Mouse (Mus musculus): ENCODE results near the gene Fbxo42. TPM values are rescaled to one million over a fixed set of nuclear protein-coding genes. Genes with fewer than 3 reads are reported as not detected.

Fbxo42 gene
- polyA plus RNA-seq, 1 experiment from 2014 or later, result 18.0 TPM

- Histone ChIP-seq H3K9ac (ENCODE audit: low read depth, low read length) (no peak overlapping the region), H3K4me1 (ENCODE audit: control insufficient read depth, low read depth, low read length) (no peaks in the 10 kb centered on the region), H3K4me2 (ENCODE audit: low read depth, low read length) (no peak overlapping the region), H3K4me3 (ENCODE audit: low read depth, low read length) (no peak overlapping the region), H3K9me3 (replicated peaks; ENCODE audit: control insufficient read depth, low read length) (no peaks in the 10 kb centered on the region), H3K36me3 (ENCODE audit: control insufficient read depth, insufficient read depth) (peaks cover 56% of the 10 kb centered on the region), H3K27me3 (ENCODE audit: control insufficient read depth, insufficient read depth, low read depth, low read length) (no peaks in the 10 kb centered on the region), H3K27ac (ENCODE audit: low read length) (no peak overlapping the region)
- ATAC-seq (ENCODE audit: low read depth), result no peak
- 82% methylated on average over 13 of the region's 13 CpGs for WGBS (ENCODE audit: insufficient replicate concordance)
These were observed 49.4 kb downstream of the Fbxo42 start for GRCm38 (mm10) chr4:141196981-141197685.

DNA sequence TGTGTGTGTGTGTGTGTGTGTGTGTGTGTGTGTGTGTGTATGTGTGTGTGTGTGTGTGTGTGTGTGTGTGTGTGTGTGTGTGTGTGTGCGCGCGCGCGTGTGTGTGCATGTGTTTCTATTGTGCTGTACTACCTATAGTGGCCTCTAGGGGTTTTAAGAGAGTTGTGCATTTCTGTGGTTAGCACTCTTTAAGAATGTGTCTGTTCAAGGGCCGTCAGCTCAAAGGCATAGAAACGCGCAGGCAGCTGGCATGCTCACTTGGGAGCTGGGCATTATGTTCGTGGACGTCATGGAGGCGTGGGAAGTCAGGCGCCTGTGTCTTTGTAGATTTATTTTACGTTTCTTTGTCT, 49.9 kb downstream of the Fbxo42 start:
- no peak overlapping the region for H3K4me3 ChIP-seq (ENCODE audit: low read depth, low read length)
- no peaks in the 10 kb centered on the region for H3K4me1 ChIP-seq (ENCODE audit: control insufficient read depth, low read depth, low read length)
- ATAC-seq (ENCODE audit: low read depth), result no peak
- H3K4me2 ChIP-seq (ENCODE audit: low read depth, low read length), result no peak overlapping the region
- no peak overlapping the region for H3K9ac ChIP-seq (ENCODE audit: low read depth, low read length)
- no peak overlapping the region for H3K27ac ChIP-seq (ENCODE audit: low read length)
- H3K27me3 ChIP-seq (ENCODE audit: control insufficient read depth, insufficient read depth, low read depth, low read length), result no peaks in the 10 kb centered on the region
- peaks cover 60% of the 10 kb centered on the region for H3K36me3 ChIP-seq (ENCODE audit: control insufficient read depth, insufficient read depth)
- H3K9me3 ChIP-seq (replicated peaks; ENCODE audit: control insufficient read depth, low read length), result no peaks in the 10 kb centered on the region
- WGBS (ENCODE audit: insufficient replicate concordance), result 97% methylated on average over 13 of the region's 13 CpGs

- no peak for ATAC-seq (ENCODE audit: low read depth)
- H3K27me3 ChIP-seq (ENCODE audit: control insufficient read depth, insufficient read depth, low read depth, low read length), result no peaks in the 10 kb centered on the region
- WGBS (ENCODE audit: insufficient replicate concordance), result 44% methylated on average over 11 of the region's 11 CpGs
- no peak overlapping the region for H3K9ac ChIP-seq (ENCODE audit: low read depth, low read length)
- H3K4me1 ChIP-seq (ENCODE audit: control insufficient read depth, low read depth, low read length), result no peaks in the 10 kb centered on the region
- no peak overlapping the region for H3K4me2 ChIP-seq (ENCODE audit: low read depth, low read length)
- H3K9me3 ChIP-seq (replicated peaks; ENCODE audit: control insufficient read depth, low read length), result no peaks in the 10 kb centered on the region
- peaks cover 43% of the 10 kb centered on the region for H3K36me3 ChIP-seq (ENCODE audit: control insufficient read depth, insufficient read depth)
- 0 out of 2 replicates have a peak overlapping the region, but pooled peaks have one; percentile 13 for H3K27ac ChIP-seq (ENCODE audit: low read length)
- H3K4me3 ChIP-seq (ENCODE audit: low read depth, low read length), result no peak overlapping the region
These were observed 53.2 kb downstream of the Fbxo42 start for GRCm38 (mm10) chr4:141200906-141201305.

DNA sequence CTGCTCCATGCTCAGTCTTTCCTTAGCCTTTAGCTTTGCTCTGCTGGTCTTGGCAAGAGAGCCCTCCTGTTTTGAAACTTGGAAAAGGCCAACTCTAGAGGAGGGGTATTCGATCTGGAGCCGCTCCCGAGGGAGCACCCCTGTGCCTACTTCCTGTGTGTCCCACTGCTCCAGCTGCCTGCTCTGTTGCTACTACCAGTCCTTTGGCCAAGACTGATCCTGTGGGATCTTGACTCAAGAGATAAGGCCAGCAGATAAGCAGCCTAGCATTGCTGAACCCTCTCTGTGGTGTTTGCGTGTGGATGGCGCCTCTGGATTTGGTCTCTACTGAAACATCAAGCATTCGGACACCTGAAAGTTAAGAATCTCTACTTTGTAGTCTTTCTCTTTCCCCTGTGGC, 54.5 kb downstream of the Fbxo42 start:
- no peaks in the 10 kb centered on the region for H3K9me3 ChIP-seq (replicated peaks; ENCODE audit: control insufficient read depth, low read length)
- H3K9ac ChIP-seq (ENCODE audit: low read depth, low read length), result no peak overlapping the region
- 74% methylated on average over 6 of the region's 6 CpGs for WGBS (ENCODE audit: insufficient replicate concordance)
- no peak for ATAC-seq (ENCODE audit: low read depth)
- H3K36me3 ChIP-seq (ENCODE audit: control insufficient read depth, insufficient read depth), result peaks cover 34% of the 10 kb centered on the region
- H3K4me1 ChIP-seq (ENCODE audit: control insufficient read depth, low read depth, low read length), result no peaks in the 10 kb centered on the region
- no peak overlapping the region for H3K27ac ChIP-seq (ENCODE audit: low read length)
- H3K4me2 ChIP-seq (ENCODE audit: low read depth, low read length), result no peak overlapping the region
- H3K27me3 ChIP-seq (ENCODE audit: control insufficient read depth, insufficient read depth, low read depth, low read length), result no peaks in the 10 kb centered on the region
- H3K4me3 ChIP-seq (ENCODE audit: low read depth, low read length), result no peak overlapping the region

GRCm38 (mm10) chr4:141204580-141205061, 56.9 kb downstream of the Fbxo42 start:
- Histone ChIP-seq H3K9ac (ENCODE audit: low read depth, low read length) (no peak overlapping the region), H3K4me1 (ENCODE audit: control insufficient read depth, low read depth, low read length) (no peaks in the 10 kb centered on the region), H3K36me3 (ENCODE audit: control insufficient read depth, insufficient read depth) (peaks cover 18% of the 10 kb centered on the region), H3K27ac (ENCODE audit: low read length) (no peak overlapping the region), H3K9me3 (replicated peaks; ENCODE audit: control insufficient read depth, low read length) (no peaks in the 10 kb centered on the region), H3K4me3 (ENCODE audit: low read depth, low read length) (no peak overlapping the region), H3K27me3 (ENCODE audit: control insufficient read depth, insufficient read depth, low read depth, low read length) (no peaks in the 10 kb centered on the region), H3K4me2 (ENCODE audit: low read depth, low read length) (no peak overlapping the region)
- no peak for ATAC-seq (ENCODE audit: low read depth)
- 74% methylated on average over 4 of the region's 4 CpGs for WGBS (ENCODE audit: insufficient replicate concordance)

- H3K36me3 ChIP-seq (ENCODE audit: control insufficient read depth, insufficient read depth), result peaks cover 4% of the 10 kb centered on the region; the same call in 1 of the 2 replicates
- H3K4me3 ChIP-seq (ENCODE audit: low read depth, low read length), result no peak overlapping the region
- H3K9me3 ChIP-seq (replicated peaks; ENCODE audit: control insufficient read depth, low read length), result no peaks in the 10 kb centered on the region
- H3K27ac ChIP-seq (ENCODE audit: low read length), result no peak overlapping the region
- peaks cover 2% of the 10 kb centered on the region; the same call in 1 of the 2 replicates for H3K4me1 ChIP-seq (ENCODE audit: control insufficient read depth, low read depth, low read length)
- H3K9ac ChIP-seq (ENCODE audit: low read depth, low read length), result no peak overlapping the region
- no peak for ATAC-seq (ENCODE audit: low read depth)
- 78% methylated on average over 5 of the region's 5 CpGs for WGBS (ENCODE audit: insufficient replicate concordance)
- no peak overlapping the region for H3K4me2 ChIP-seq (ENCODE audit: low read depth, low read length)
- no peaks in the 10 kb centered on the region for H3K27me3 ChIP-seq (ENCODE audit: control insufficient read depth, insufficient read depth, low read depth, low read length)
These were observed 59.4 kb downstream of the Fbxo42 start for GRCm38 (mm10) chr4:141207081-141207480.

DNA sequence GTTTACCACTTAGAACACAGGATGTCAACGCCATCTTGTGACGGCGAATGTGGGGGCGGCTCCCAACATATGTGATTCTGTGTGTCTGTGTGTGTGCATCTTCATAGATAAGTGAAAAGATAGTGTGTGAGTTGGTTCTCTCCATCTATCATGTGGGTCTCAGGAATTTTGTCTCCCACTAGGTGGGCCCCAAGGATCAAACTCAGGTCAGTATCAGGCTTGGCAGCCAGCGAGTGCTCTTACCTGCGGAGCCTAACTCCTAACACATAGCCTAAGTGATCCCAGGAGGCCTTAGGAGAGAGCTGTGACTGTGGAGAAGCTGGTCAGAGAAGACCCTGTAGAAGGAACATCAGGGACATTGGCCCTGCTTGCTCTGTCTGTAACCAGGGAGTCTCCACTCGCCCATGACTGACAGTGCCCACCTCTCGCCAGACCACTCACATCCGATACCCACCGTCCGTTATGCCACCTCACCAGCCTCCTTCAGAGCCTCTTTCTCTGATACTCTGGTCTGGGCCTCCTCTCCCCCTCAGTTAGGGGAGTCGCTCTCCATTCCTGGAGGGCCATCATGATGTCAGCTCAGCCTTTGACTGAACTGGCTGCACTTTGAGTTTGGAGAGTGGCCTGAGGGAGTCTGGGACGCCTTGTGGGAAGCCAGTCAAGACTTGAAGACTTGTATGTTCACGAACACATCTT, 63.0 kb downstream of the Fbxo42 start:
- Histone ChIP-seq H3K27me3 (ENCODE audit: control insufficient read depth, insufficient read depth, low read depth, low read length) (no peaks in the 10 kb centered on the region), H3K9ac (ENCODE audit: low read depth, low read length) (peak overlapping the region; percentile 30), H3K36me3 (ENCODE audit: control insufficient read depth, insufficient read depth) (no peaks in the 10 kb centered on the region), H3K27ac (ENCODE audit: low read length) (peak overlapping the region; percentile 66), H3K4me1 (ENCODE audit: control insufficient read depth, low read depth, low read length) (peaks cover 16% of the 10 kb centered on the region), H3K4me2 (ENCODE audit: low read depth, low read length) (peak overlapping the region; percentile 39), H3K9me3 (replicated peaks; ENCODE audit: control insufficient read depth, low read length) (no peaks in the 10 kb centered on the region), H3K4me3 (ENCODE audit: low read depth, low read length) (peak overlapping the region; percentile 47)
- 69% methylated on average over 14 of the region's 14 CpGs for WGBS (ENCODE audit: insufficient replicate concordance)
- peak; percentile 61 for ATAC-seq (ENCODE audit: low read depth)

GRCm38 (mm10) chr4:141211646-141212045, 63.9 kb downstream of the Fbxo42 start:
- ATAC-seq (ENCODE audit: low read depth), result no peak
- Histone ChIP-seq H3K9me3 (replicated peaks; ENCODE audit: control insufficient read depth, low read length) (no peaks in the 10 kb centered on the region), H3K9ac (ENCODE audit: low read depth, low read length) (no peak overlapping the region), H3K4me2 (ENCODE audit: low read depth, low read length) (no peak overlapping the region), H3K27me3 (ENCODE audit: control insufficient read depth, insufficient read depth, low read depth, low read length) (no peaks in the 10 kb centered on the region), H3K4me1 (ENCODE audit: control insufficient read depth, low read depth, low read length) (peaks cover 16% of the 10 kb centered on the region), H3K36me3 (ENCODE audit: control insufficient read depth, insufficient read depth) (no peaks in the 10 kb centered on the region), H3K27ac (ENCODE audit: low read length) (no peak overlapping the region), H3K4me3 (ENCODE audit: low read depth, low read length) (no peak overlapping the region)
- WGBS (ENCODE audit: insufficient replicate concordance), result 76% methylated on average over 4 of the region's 4 CpGs

- ATAC-seq (ENCODE audit: low read depth), result no peak
- 79% methylated on average over 9 of the region's 9 CpGs for WGBS (ENCODE audit: insufficient replicate concordance)
These were observed 65.2 kb downstream of the Fbxo42 start for GRCm38 (mm10) chr4:141212892-141213291.

More at GRCm38 (mm10) chr4:141212892-141213291, 65.2 kb downstream of the Fbxo42 start:
- Histone ChIP-seq H3K27ac (ENCODE audit: low read length) (no peak overlapping the region), H3K4me1 (ENCODE audit: control insufficient read depth, low read depth, low read length) (peaks cover 16% of the 10 kb centered on the region), H3K9ac (ENCODE audit: low read depth, low read length) (no peak overlapping the region), H3K4me3 (ENCODE audit: low read depth, low read length) (no peak overlapping the region), H3K36me3 (ENCODE audit: control insufficient read depth, insufficient read depth) (no peaks in the 10 kb centered on the region), H3K27me3 (ENCODE audit: control insufficient read depth, insufficient read depth, low read depth, low read length) (no peaks in the 10 kb centered on the region), H3K4me2 (ENCODE audit: low read depth, low read length) (no peak overlapping the region), H3K9me3 (replicated peaks; ENCODE audit: control insufficient read depth, low read length) (no peaks in the 10 kb centered on the region)
